Comparison of ENCODE assay signal across 12 mouse cellular contexts in the genomic region with DNA sequence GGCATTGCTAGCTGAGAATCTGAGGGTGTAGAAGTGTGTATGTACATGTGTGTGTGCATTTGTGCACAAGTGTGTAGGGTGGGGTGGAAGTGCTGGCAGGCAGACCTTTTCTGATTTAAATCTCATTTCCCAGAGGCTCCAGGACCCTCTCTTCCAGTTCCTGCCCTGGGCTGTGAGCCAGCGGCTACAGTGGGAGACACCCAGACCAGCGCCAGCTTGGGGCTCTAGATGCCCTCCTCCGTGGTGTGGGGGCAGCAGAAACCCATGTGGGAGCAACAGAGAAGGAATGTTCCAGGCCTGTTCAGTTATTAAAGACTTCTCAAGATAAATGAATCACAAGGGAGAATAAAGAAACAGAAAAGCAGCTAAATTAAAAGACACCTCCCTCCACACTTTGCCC.
"Had no signal": no experiment of that assay in that cellular context is flagged by ENCODE, and none has a peak within 500 bp of the region (broad histone marks: within the 10 kb centered on the region; RNA-seq: fewer than 3 reads in every experiment).

No protein-coding gene starts in this region.

- H3K36me3 ChIP-seq: limb, embryonic 15.5 days; liver, embryonic 12.5 days; lung, embryonic 15.5 days; midbrain, embryonic 13.5 days had no signal

- H3K4me2 ChIP-seq: limb, embryonic 15.5 days; liver, embryonic 12.5 days; lung, embryonic 15.5 days; midbrain, embryonic 13.5 days had no signal

- H3K4me3 ChIP-seq: limb, embryonic 15.5 days; liver, embryonic 12.5 days; lung, embryonic 15.5 days; midbrain, embryonic 13.5 days had no signal

- H3K4me1 ChIP-seq: limb, embryonic 15.5 days; lung, embryonic 15.5 days; midbrain, embryonic 13.5 days had no signal

- ATAC-seq: intestine, embryonic 16.5 days; liver, embryonic 12.5 days; midbrain, embryonic 13.5 days had no signal

- H3K9me3 ChIP-seq: limb, embryonic 15.5 days; liver, embryonic 12.5 days; lung, embryonic 15.5 days; midbrain, embryonic 13.5 days had no signal

- DNase-seq: kidney, adult 2 months; kidney, postnatal 14 days; layer of hippocampus, adult 9-11 months; layer of hippocampus, postnatal 36 days; thymus, adult 2 months; thymus, postnatal 25 days had no signal

- H3K9ac ChIP-seq: limb, embryonic 15.5 days; liver, embryonic 12.5 days; lung, embryonic 15.5 days; midbrain, embryonic 13.5 days had no signal

- H3K27me3 ChIP-seq: limb, embryonic 15.5 days; lung, embryonic 15.5 days; midbrain, embryonic 13.5 days had no signal

- H3K27ac ChIP-seq: limb, embryonic 15.5 days; liver, embryonic 12.5 days; lung, embryonic 15.5 days; midbrain, embryonic 13.5 days; stomach, postnatal 0 days had no signal
